Mouse (Mus musculus) small intestine, adult 2 months (tissue): ENCODE results near the gene Slmap. TPM values are rescaled to one million over a fixed set of nuclear protein-coding genes. Genes with fewer than 3 reads are reported as not detected.

Experiments used
- H3K27ac ChIP-seq: fragments of 200-500 bp; 2 replicates; pipeline ENCODE4 v1.5.1; 2012; ENCODE audit warnings: low read depth, low read length, control low read depth, inconsistent platforms; ENCODE audit not compliant: insufficient read depth
- H3K27me3 ChIP-seq: fragments of 200-500 bp; 2 replicates; pipeline ENCODE4 v1.6.1; 2012; ENCODE audit warnings: mild to moderate bottlenecking, moderate library complexity, low read length, inconsistent platforms; ENCODE audit not compliant: control insufficient read depth, insufficient read depth
- H3K36me3 ChIP-seq: fragments of 200-500 bp; 2 replicates; pipeline ENCODE4 v1.6.1; 2012; ENCODE audit warnings: mild to moderate bottlenecking, low read length, control low read depth, inconsistent platforms; ENCODE audit not compliant: control insufficient read depth, insufficient read depth
- H3K4me1 ChIP-seq: fragments of 200-500 bp; 2 replicates; pipeline ENCODE4 v1.6.1; 2012; ENCODE audit warnings: low read length, inconsistent platforms, mixed read lengths; ENCODE audit not compliant: control insufficient read depth, insufficient read depth, insufficient read length
- H3K4me3 ChIP-seq: fragments of 200-500 bp; 2 replicates; pipeline ENCODE4 v1.5.1; 2012; ENCODE audit warnings: low read depth, mild to moderate bottlenecking, control low read depth, inconsistent platforms, low read length, moderate library complexity
- CTCF ChIP-seq: fragments of 200-500 bp; IDR thresholded peaks from 2 replicates; pipeline ENCODE4 v1.5.1; 2012; ENCODE audit warnings: low read depth, mild to moderate bottlenecking, control low read depth, inconsistent platforms, low read length, moderate library complexity, mixed read lengths; ENCODE audit not compliant: insufficient replicate concordance, insufficient read length; ENCODE audit errors: extremely low read depth
- POLR2A ChIP-seq: fragments of 200-500 bp; IDR thresholded peaks from 2 replicates; pipeline ENCODE4 v1.6.1; 2012; ENCODE audit warnings: low read depth, mild to moderate bottlenecking, control low read depth, inconsistent platforms, low read length, moderate library complexity
- WGBS: fragments of 180-500 bp; shearing (Covaris S2); methylation state at CpG from one replicate; pipeline ENCODE4 v1.1.7; 2018; 5-methylcytosine and 5-hydroxymethylcytosine counted together
- polyA plus RNA-seq: library from polyadenylated mRNA; depleted of rRNA; stranded (reverse); fragments of >200 nt; gene quantifications from 2 replicates; pipeline ENCODE4 v1.2.3, GENCODE M21; 2012

Slmap gene
- polyA plus RNA-seq, 1 experiment, result 25.1 TPM

DNA sequence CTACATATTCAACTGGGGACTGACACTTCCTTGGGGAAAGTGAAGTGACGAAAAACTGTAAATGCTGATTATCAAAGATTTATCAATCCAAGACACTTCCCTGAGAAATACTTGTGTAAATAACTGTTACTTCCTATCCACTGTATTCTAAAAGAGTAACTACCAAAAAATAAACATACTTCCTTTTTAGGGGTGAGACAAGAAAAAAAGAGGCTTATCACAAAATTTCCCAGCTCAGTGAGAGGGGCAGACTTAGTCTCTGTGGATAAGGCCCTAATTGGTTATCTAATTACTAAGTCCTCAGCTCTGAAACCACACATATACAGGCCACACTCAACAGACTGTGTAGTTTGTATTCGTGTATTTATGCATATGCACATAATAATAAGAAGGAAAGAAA is 97.0 kb downstream of the Slmap start:
- no peak for TF ChIP-seq CTCF
- TF ChIP-seq POLR2A, result no peak
- WGBS, result 76% methylated on average over 2 of the region's 2 CpGs
- H3K27ac ChIP-seq, result no peak overlapping the region
- H3K4me3 ChIP-seq, result no peak overlapping the region
- H3K27me3 ChIP-seq, result no peaks in the 10 kb centered on the region
- H3K4me1 ChIP-seq, result peaks cover 2% of the 10 kb centered on the region; the same call in 1 of the 2 replicates
- H3K36me3 ChIP-seq, result peaks cover 23% of the 10 kb centered on the region

DNA sequence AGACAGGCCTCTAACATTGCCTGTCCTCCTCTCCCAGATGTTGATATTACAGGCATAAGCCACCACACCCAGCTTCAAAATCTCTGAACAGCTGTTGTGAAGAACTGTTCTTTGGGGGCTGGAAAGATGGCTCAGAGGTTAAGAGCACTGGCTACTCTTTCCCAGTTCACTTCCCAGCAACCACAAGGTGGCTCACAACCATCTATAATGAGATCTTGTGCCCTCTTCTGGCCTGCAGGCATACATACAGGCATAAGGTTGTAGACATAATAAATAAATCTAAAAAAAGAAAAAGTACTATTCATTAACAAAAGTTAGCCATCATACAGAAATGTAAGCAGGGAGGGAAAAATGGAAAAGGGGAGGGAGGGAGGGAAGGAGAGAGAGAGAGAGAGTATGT is 98.4 kb downstream of the Slmap start:
- peaks cover under 1% of the 10 kb centered on the region; the same call in 1 of the 2 replicates for H3K4me1 ChIP-seq
- no peak overlapping the region for H3K27ac ChIP-seq
- H3K27me3 ChIP-seq, result no peaks in the 10 kb centered on the region
- TF ChIP-seq POLR2A (no peak), CTCF (peak; percentile 26; the same call in 1 of the 2 replicates)
- H3K36me3 ChIP-seq, result peaks cover 23% of the 10 kb centered on the region
- H3K4me3 ChIP-seq, result no peak overlapping the region

DNA sequence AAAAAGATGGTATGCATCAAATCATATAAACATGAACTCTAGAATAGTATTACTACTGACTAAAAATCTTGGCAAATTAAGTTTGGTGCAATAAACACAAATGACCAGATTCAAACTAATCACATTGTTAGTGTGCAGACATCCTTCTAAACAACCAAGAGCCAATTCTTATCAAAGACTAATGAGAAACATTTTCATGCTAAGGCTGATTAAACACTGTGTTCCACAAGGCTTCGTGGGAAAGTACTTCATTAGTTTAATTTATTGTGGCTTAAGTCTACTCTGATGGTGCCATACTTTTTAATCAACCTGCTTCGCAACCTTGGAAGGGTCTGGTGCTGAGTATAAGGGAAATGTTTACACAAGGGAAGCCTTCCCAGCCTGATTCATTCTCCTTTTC is 102.4 kb downstream of the Slmap start:
- WGBS, result 61% methylated on average over 2 of the region's 2 CpGs
- H3K27ac ChIP-seq, result no peak overlapping the region
- no peaks in the 10 kb centered on the region for H3K27me3 ChIP-seq
- H3K36me3 ChIP-seq, result peaks cover 28% of the 10 kb centered on the region
- no peak overlapping the region for H3K4me3 ChIP-seq
- no peaks in the 10 kb centered on the region for H3K4me1 ChIP-seq
- no peak for TF ChIP-seq POLR2A
- TF ChIP-seq CTCF, result no peak

DNA sequence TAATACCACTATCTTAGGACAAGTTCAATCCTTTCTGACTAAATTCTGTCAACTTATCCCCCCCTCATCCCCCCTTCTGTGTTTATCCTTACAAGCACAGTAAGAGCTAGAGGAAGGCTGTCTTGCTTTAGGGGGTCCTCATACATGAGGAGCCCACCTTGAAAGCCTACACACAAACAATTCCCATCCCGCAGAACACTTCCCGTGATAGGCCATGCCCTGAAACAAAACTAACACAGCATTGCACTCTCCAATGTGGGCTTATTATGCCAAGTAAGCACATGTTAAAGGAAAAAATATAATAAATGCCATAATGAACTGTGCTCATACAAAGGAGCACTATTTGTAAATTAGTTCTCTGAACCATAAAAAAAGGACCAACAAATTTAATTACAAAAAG is 102.8 kb downstream of the Slmap start:
- H3K36me3 ChIP-seq, result peaks cover 31% of the 10 kb centered on the region
- TF ChIP-seq POLR2A, result no peak
- no peak for TF ChIP-seq CTCF
- 94% methylated on average over 2 of the region's 2 CpGs for WGBS

DNA sequence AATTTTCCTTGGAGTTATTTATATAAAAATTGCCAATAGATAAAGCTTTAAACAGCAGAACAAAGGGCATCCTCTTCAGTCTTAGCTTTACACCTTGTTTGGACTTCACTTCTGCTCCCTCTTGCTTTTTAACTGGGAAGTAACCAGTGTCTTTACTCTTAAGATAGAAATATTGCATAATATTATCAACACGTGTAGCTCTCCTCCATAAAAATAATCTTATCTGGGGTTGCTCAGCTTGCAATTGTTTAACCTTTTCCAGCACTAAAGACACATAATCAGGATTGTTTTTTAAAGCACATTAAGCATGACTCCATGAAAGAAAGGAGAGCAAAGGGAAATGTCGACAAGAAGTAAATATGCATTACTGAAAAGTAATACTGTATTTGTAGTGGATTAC is 114.5 kb downstream of the Slmap start:
- TF ChIP-seq CTCF (no peak), POLR2A (no peak)
- Histone ChIP-seq H3K4me3 (no peak overlapping the region), H3K36me3 (peaks cover 51% of the 10 kb centered on the region), H3K4me1 (peaks cover 5% of the 10 kb centered on the region; the same call in 1 of the 2 replicates), H3K27ac (no peak overlapping the region), H3K27me3 (no peaks in the 10 kb centered on the region)
- 18% methylated on average over 2 of the region's 2 CpGs for WGBS

More for the DNA sequence above, 102.8 kb downstream of the Slmap start:
- Histone ChIP-seq H3K27ac (no peak overlapping the region), H3K4me3 (no peak overlapping the region), H3K27me3 (no peaks in the 10 kb centered on the region), H3K4me1 (no peaks in the 10 kb centered on the region)

DNA sequence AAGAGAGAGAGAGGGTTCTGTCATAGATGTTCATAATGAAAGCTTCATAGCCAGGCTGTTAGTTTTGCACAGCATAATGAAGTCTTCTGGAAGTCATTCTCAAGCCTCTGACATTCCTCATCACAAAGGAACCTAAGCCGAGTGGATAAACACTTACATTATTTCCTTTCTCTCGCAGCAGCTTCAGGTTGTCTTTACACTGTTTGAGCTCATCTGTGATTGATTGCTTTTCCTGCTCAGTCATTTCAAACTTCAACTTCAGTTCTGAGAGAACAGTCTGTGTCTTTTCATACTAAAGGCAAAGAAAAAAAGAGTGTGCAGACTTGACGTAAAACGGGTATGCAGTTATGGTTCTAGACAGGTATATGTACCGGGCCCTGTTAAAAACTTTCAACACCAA is 116.8 kb downstream of the Slmap start:
- TF ChIP-seq POLR2A (no peak), CTCF (no peak)
- Histone ChIP-seq H3K4me3 (no peak overlapping the region), H3K4me1 (peaks cover 5% of the 10 kb centered on the region; the same call in 1 of the 2 replicates), H3K36me3 (peaks cover 48% of the 10 kb centered on the region), H3K27ac (no peak overlapping the region), H3K27me3 (no peaks in the 10 kb centered on the region)
- WGBS, result 92% methylated on average over 5 of the region's 5 CpGs

DNA sequence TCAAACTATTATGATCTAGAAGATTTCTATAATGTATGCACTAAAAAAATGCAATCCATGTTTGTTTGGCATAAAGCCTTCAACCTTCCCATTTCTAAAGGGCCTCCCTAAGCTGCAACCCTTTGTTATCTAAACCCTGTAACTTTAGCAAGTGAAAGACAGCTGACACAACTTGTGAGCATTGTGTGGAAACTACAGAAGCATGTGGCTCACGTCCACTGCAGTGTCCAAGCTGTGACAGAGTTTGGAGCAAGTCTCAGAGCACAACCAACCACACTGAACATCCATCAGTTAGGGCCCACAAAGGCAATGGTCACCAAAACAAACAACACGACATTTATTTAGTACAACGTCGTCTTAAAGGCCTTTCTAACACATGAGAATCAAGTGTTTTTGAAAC is 117.6 kb downstream of the Slmap start:
- H3K36me3 ChIP-seq, result peaks cover 46% of the 10 kb centered on the region
- H3K27me3 ChIP-seq, result no peaks in the 10 kb centered on the region
- WGBS, result 78% methylated on average over 4 of the region's 4 CpGs
- TF ChIP-seq POLR2A, result no peak
- no peak for TF ChIP-seq CTCF
- peaks cover 5% of the 10 kb centered on the region; the same call in 1 of the 2 replicates for H3K4me1 ChIP-seq
- no peak overlapping the region for H3K27ac ChIP-seq
- H3K4me3 ChIP-seq, result no peak overlapping the region
